Mouse (Mus musculus): ENCODE results near the gene C1ra. TPM values are rescaled to one million over a fixed set of nuclear protein-coding genes. Genes with fewer than 3 reads are reported as not detected.
"Not testable (repeated sequence)": the region's sequence is repeated elsewhere in the genome, so short reads cannot be mapped to it uniquely, and the experiment has no call there.

The C1ra gene
- polyA plus RNA-seq, 1 experiment from 2014 or later = 0.23 TPM

DNA sequence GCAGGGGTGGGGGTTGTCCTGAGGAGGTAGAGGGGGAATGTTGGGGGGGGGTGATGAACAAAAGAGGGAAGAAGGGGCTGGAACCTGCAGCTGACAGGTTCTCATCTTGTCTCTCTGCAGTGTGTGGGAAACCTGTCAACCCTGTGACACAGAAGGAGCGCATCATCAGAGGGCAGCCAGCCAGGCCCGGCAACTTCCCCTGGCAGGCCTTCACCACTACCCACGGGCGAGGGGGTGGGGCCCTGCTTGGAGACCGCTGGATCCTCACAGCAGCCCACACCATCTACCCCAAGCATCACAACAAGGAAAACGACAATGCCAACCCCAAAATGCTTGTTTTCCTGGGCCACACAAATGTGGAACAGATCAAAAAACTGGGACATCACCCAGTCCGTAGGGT lies 9.9 kb downstream of the C1ra start:
- H3K4me2 ChIP-seq (ENCODE audit: low read length); H3K27ac ChIP-seq (ENCODE audit: low read depth, low read length); H3K36me3 ChIP-seq (ENCODE audit: control insufficient read depth, insufficient read depth, low read length); H3K4me1 ChIP-seq (ENCODE audit: control insufficient read depth, insufficient read depth, low read depth, low read length); H3K9me3 ChIP-seq (ENCODE audit: control insufficient read depth, low read length); H3K27me3 ChIP-seq (replicated peaks; ENCODE audit: control insufficient read depth, insufficient read depth, low read length); ATAC-seq; H3K4me3 ChIP-seq (ENCODE audit: low read length); H3K9ac ChIP-seq (ENCODE audit: low read depth, low read length): not testable (repeated sequence)
- WGBS = 71% methylated on average over 7 of the region's 7 CpGs

DNA sequence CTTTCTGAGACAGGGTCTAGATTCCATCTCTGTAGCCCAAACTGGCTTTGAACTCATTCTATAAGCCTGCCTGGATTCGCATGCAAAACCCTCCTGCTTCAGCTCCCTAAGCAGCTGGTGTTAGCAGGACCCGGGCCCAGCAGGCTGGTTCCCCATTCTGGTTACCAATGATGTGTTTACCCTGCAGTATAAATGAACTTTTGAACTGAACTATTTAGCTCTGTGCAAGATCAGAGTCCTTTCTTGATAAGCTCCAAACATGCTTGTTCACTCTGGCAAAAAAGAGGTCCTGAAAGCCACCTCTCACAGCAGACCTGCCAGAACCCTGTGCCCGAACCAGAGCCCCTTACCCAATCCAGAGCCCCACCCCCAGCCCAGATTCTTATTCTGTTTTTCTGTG lies 15.7 kb downstream of the C1ra start:
- Histone ChIP-seq H3K4me1 (ENCODE audit: control insufficient read depth, insufficient read depth, low read depth, low read length) (no peaks in the 10 kb centered on the region), H3K9ac (ENCODE audit: low read depth, low read length) (no peak overlapping the region), H3K4me2 (ENCODE audit: low read length) (no peak overlapping the region), H3K27ac (ENCODE audit: low read depth, low read length) (no peak overlapping the region), H3K9me3 (ENCODE audit: control insufficient read depth, low read length) (no peaks in the 10 kb centered on the region), H3K4me3 (ENCODE audit: low read length) (no peak overlapping the region), H3K27me3 (replicated peaks; ENCODE audit: control insufficient read depth, insufficient read depth, low read length) (no peaks in the 10 kb centered on the region), H3K36me3 (ENCODE audit: control insufficient read depth, insufficient read depth, low read length) (no peaks in the 10 kb centered on the region)
- ATAC-seq = no peak
- WGBS = 86% methylated on average over 3 of the region's 3 CpGs

DNA sequence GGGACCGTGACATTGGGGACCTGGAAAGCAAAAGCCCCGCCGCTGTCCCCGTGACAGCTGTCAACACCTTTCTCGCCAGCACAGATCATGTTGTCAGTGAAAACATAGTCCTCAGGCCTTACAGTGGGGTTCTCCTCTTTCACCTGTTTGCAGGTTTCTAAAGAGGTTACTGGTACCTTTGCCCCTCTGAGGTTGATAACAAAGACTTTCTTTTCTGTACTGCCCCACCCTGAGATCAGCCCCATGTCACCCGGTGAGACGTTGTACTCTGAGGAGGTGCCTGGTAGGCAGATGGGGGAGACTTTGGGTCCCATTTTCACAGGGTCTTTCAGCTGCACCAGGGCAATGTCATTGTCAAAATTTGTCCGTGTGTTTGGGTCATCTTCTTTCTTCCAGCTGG lies 18.9 kb downstream of the C1ra start:
- Histone ChIP-seq H3K36me3 (ENCODE audit: control insufficient read depth, insufficient read depth, low read length) (no peaks in the 10 kb centered on the region), H3K4me3 (ENCODE audit: low read length) (no peak overlapping the region), H3K9me3 (ENCODE audit: control insufficient read depth, low read length) (no peaks in the 10 kb centered on the region), H3K4me2 (ENCODE audit: low read length) (no peak overlapping the region), H3K27ac (ENCODE audit: low read depth, low read length) (no peak overlapping the region), H3K9ac (ENCODE audit: low read depth, low read length) (no peak overlapping the region), H3K27me3 (replicated peaks; ENCODE audit: control insufficient read depth, insufficient read depth, low read length) (no peaks in the 10 kb centered on the region), H3K4me1 (ENCODE audit: control insufficient read depth, insufficient read depth, low read depth, low read length) (no peaks in the 10 kb centered on the region)
- WGBS = 89% methylated on average over 8 of the region's 8 CpGs
- no peak for ATAC-seq

DNA sequence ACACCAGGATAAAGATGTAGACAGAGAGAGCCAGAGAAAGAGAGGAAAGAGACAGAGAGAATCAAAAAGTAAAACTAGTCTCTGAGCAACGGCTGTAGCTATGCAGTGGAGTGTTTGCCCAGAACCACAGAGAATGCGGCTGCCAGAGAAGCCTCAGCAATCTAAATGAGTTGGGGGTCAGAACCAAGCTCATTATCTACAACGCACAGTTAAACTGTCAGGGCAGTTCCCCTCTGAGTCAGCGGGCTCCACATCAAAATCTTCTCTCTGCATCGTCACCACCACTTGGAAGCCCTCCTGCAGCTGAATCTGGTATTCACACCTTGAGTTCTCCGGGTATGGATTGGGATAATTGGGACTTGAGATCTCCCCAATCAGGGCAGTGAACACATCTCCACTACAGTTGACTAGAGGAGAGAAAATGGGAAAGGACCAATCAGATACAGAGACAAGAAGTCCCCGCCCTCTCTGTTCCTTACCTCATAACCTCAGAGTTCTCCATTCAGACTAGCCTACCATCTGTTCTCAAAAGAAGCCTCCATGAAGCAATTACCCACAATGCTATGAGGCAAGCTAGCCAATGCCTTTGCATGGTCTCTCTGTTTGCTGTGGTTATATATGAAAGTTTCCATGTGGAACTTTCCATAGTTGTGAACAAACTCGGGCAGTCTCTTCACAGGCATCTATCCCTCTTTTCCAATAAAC lies 24.1 kb downstream of the C1ra start:
- H3K27me3 ChIP-seq (replicated peaks; ENCODE audit: control insufficient read depth, insufficient read depth, low read length); H3K9ac ChIP-seq (ENCODE audit: low read depth, low read length); H3K36me3 ChIP-seq (ENCODE audit: control insufficient read depth, insufficient read depth, low read length); H3K9me3 ChIP-seq (ENCODE audit: control insufficient read depth, low read length); H3K4me1 ChIP-seq (ENCODE audit: control insufficient read depth, insufficient read depth, low read depth, low read length); H3K27ac ChIP-seq (ENCODE audit: low read depth, low read length); ATAC-seq; H3K4me3 ChIP-seq (ENCODE audit: low read length); H3K4me2 ChIP-seq (ENCODE audit: low read length): not testable (repeated sequence)
- 85% methylated on average over 8 of the region's 8 CpGs for WGBS

DNA sequence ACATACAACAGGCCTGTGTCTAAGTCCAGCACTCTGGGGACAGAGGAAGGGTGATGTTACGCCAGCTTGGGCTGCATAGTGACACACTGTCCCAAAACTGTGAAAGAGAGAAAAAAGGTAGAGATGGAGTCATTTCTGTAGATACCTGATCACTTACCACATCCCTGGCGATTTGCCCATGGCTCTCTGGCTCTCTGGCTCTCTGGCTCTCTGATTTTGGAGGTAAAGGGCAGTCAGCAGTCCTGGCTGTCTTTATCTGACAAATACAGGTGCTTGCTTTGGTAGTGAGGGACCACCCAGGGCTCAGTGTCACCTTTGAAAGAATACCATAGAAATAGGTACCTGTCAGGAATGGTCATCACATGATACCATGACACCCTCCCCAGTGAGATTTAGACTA lies 29.0 kb downstream of the C1ra start:
- H3K4me3 ChIP-seq (ENCODE audit: low read length); ATAC-seq; H3K27me3 ChIP-seq (replicated peaks; ENCODE audit: control insufficient read depth, insufficient read depth, low read length); H3K36me3 ChIP-seq (ENCODE audit: control insufficient read depth, insufficient read depth, low read length); H3K4me1 ChIP-seq (ENCODE audit: control insufficient read depth, insufficient read depth, low read depth, low read length); H3K27ac ChIP-seq (ENCODE audit: low read depth, low read length); H3K9me3 ChIP-seq (ENCODE audit: control insufficient read depth, low read length); H3K9ac ChIP-seq (ENCODE audit: low read depth, low read length); H3K4me2 ChIP-seq (ENCODE audit: low read length): not testable (repeated sequence)
- WGBS = 86% methylated on average over 2 of the region's 2 CpGs

DNA sequence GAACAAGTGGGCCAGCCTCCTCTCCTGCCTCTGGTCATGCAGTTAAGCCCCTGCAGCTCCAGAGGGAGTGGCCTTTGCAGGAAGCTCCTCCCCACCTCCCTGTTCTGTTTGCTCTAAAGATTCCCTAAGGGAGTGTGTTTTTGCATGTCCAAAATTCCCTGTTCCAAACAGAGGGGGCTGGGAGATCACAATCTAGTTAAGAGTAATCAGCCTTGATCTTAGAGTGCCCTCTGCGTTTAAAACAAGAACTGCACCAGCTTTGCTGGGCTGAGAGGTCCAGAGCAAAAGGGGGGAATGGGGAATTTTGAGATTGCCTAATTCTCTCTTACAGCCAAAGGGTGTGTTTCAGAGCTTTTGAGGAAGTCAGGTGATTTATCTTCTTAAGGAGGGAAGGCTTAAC lies 30.1 kb downstream of the C1ra start, which contains the start of gene C1s1:
Gene C1s1 (minus strand): TSS at position 76 of the 400 bp plus-strand sequence.
- ATAC-seq = not testable (repeated sequence)

DNA sequence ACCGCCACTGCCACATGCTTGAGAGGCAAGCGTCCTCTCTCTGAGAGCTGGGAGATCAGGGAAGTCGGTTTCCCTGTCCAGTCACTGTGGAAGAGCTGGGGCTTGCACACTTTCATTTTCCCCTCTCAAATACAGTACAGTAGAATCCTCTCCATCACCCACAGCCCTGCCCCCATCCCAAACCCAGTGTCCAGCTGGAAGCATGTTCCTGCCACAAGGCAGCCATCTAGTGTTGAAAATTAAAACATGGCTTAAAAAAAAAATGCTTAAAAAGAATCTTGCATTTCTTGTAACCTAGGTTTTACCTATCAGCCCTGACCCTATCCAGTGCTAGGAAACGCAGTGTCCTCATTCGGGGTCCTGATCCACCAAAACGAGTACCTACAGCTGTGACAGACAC lies 32.3 kb downstream of the C1ra start:
- ATAC-seq = no peak
- no peaks in the 10 kb centered on the region for H3K36me3 ChIP-seq (ENCODE audit: control insufficient read depth, insufficient read depth, low read length)
- WGBS = 87% methylated on average over 5 of the region's 6 CpGs
- no peak overlapping the region for H3K9ac ChIP-seq (ENCODE audit: low read depth, low read length)
- H3K27me3 ChIP-seq (replicated peaks; ENCODE audit: control insufficient read depth, insufficient read depth, low read length) = no peaks in the 10 kb centered on the region
- H3K27ac ChIP-seq (ENCODE audit: low read depth, low read length) = no peak overlapping the region
- H3K4me3 ChIP-seq (ENCODE audit: low read length) = no peak overlapping the region
- H3K4me2 ChIP-seq (ENCODE audit: low read length) = no peak overlapping the region
- H3K9me3 ChIP-seq (ENCODE audit: control insufficient read depth, low read length) = no peaks in the 10 kb centered on the region
- no peaks in the 10 kb centered on the region for H3K4me1 ChIP-seq (ENCODE audit: control insufficient read depth, insufficient read depth, low read depth, low read length)

More for the DNA sequence above, 30.1 kb downstream of the C1ra start, which contains the start of gene C1s1:
- H3K4me2 ChIP-seq (ENCODE audit: low read length); H3K9ac ChIP-seq (ENCODE audit: low read depth, low read length); H3K4me3 ChIP-seq (ENCODE audit: low read length); H3K36me3 ChIP-seq (ENCODE audit: control insufficient read depth, insufficient read depth, low read length); H3K9me3 ChIP-seq (ENCODE audit: control insufficient read depth, low read length); H3K27me3 ChIP-seq (replicated peaks; ENCODE audit: control insufficient read depth, insufficient read depth, low read length); H3K4me1 ChIP-seq (ENCODE audit: control insufficient read depth, insufficient read depth, low read depth, low read length); H3K27ac ChIP-seq (ENCODE audit: low read depth, low read length): not testable (repeated sequence)
- 4% methylated on average over 1 of the region's 1 CpGs for WGBS

DNA sequence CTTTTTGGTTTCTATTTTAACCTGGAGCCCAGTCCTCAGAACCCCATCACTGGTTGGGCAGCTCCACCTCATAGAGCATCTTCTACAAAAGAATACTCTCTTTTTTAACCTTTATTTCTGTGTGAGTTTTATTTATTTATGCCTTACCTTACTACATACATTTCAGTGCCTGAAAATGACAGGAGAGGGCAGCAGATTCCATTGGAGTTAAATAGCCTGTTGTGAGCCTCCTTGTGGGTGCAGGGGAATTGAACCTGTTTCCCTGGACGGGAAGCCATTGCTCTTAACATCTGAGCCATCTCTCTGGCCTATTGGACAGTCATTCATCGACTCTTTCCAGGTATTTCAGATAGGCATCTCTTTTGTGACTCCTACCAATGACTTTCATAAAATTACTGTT lies 33.2 kb downstream of the C1ra start:
- Histone ChIP-seq H3K9ac (ENCODE audit: low read depth, low read length) (no peak overlapping the region), H3K4me2 (ENCODE audit: low read length) (no peak overlapping the region), H3K27ac (ENCODE audit: low read depth, low read length) (no peak overlapping the region), H3K4me3 (ENCODE audit: low read length) (no peak overlapping the region), H3K4me1 (ENCODE audit: control insufficient read depth, insufficient read depth, low read depth, low read length) (no peaks in the 10 kb centered on the region), H3K36me3 (ENCODE audit: control insufficient read depth, insufficient read depth, low read length) (no peaks in the 10 kb centered on the region), H3K27me3 (replicated peaks; ENCODE audit: control insufficient read depth, insufficient read depth, low read length) (no peaks in the 10 kb centered on the region), H3K9me3 (ENCODE audit: control insufficient read depth, low read length) (0 out of 2 replicates have a peak, but pooled peaks cover 2% of the 10 kb centered on the region)
- 89% methylated on average over 2 of the region's 2 CpGs for WGBS
- ATAC-seq = no peak

DNA sequence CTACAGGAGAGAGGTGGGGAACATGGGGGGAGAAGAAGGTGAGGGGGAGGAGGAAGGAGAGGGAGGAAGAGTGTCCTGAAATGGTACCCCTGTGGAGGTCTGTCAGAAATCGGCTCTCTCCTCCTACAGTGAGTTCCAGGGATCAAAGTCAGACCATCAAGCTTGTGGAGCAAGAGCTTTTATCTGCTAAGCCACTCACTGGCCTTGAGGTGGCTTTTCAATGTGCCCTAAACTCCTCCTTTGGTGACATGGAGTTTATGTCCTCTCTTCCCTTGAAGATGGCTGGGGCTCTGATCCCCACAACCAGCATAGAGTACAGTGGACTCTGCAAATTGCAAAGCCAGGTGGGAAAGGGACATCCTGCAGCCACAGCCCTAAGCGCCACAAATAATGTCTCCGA lies 35.8 kb downstream of the C1ra start:
- not testable (repeated sequence) for H3K9me3 ChIP-seq (ENCODE audit: control insufficient read depth, low read length); H3K4me1 ChIP-seq (ENCODE audit: control insufficient read depth, insufficient read depth, low read depth, low read length); H3K27me3 ChIP-seq (replicated peaks; ENCODE audit: control insufficient read depth, insufficient read depth, low read length); H3K4me3 ChIP-seq (ENCODE audit: low read length); H3K9ac ChIP-seq (ENCODE audit: low read depth, low read length); H3K4me2 ChIP-seq (ENCODE audit: low read length); ATAC-seq; H3K36me3 ChIP-seq (ENCODE audit: control insufficient read depth, insufficient read depth, low read length); H3K27ac ChIP-seq (ENCODE audit: low read depth, low read length)
- WGBS = 90% methylated on average over 3 of the region's 3 CpGs

Data from hindbrain, embryonic 16.5 days (tissue).